Mouse (Mus musculus): ENCODE measurements around the gene Mterf1a. TPM values are rescaled to one million over a fixed set of nuclear protein-coding genes. Genes with fewer than 3 reads are reported as not detected.
"Not testable (repeated sequence)": the region's sequence is repeated elsewhere in the genome, so short reads cannot be mapped to it uniquely, and the experiment has no call there.

Mterf1a gene
- polyA plus RNA-seq (2015; fragmentation: Nextera tagmentation; extraction: Ambion mirVana): 5.9 and 6.3 TPM in 2 replicates

- not testable (repeated sequence) for H3K9me3 ChIP-seq; H3K27me3 ChIP-seq (replicated peaks); H3K27ac ChIP-seq; H3K36me3 ChIP-seq (replicated peaks); H3K4me1 ChIP-seq
- peak within 1 kb of the TSS; percentile 62 for H3K4me2 ChIP-seq
- peak; percentile 99 for ATAC-seq (replicated peaks)
- H3K9ac ChIP-seq: peak within 1 kb of the TSS; percentile 39; the same call in 1 of the 2 replicates
- peak within 1 kb of the TSS; percentile 42 for H3K4me3 ChIP-seq
- 0% methylated on average over 9 of the region's 47 CpGs for WGBS
Measured at GRCm38 (mm10) chr5:3893459-3894293, at the start of gene Mterf1a. Gene Mterf1a, minus strand, starts transcription at chr5:3893933.

GRCm38 (mm10) chr5:3943169-3943568 is 49.4 kb upstream of the Mterf1a start:
- not testable (repeated sequence) for H3K27ac ChIP-seq; H3K4me1 ChIP-seq; H3K4me3 ChIP-seq; ATAC-seq (replicated peaks); H3K9ac ChIP-seq; H3K9me3 ChIP-seq; H3K27me3 ChIP-seq (replicated peaks); H3K36me3 ChIP-seq (replicated peaks); H3K4me2 ChIP-seq
- WGBS: 58% methylated on average over 4 of the region's 4 CpGs

- Histone ChIP-seq H3K27ac (no peak overlapping the region), H3K27me3 (replicated peaks) (no peaks in the 10 kb centered on the region), H3K4me1 (0 out of 2 replicates have a peak, but pooled peaks cover 7% of the 10 kb centered on the region), H3K4me2 (no peak overlapping the region), H3K9ac (no peak overlapping the region), H3K36me3 (replicated peaks) (0 out of 2 replicates have a peak, but pooled peaks cover 4% of the 10 kb centered on the region), H3K4me3 (no peak overlapping the region), H3K9me3 (no peaks in the 10 kb centered on the region)
- WGBS: 100% methylated on average over 2 of the region's 2 CpGs
- ATAC-seq (replicated peaks): no peak
Measured at GRCm38 (mm10) chr5:3941240-3941639, 47.5 kb upstream of the Mterf1a start.

- Histone ChIP-seq H3K4me2 (no peak overlapping the region), H3K27ac (no peak overlapping the region), H3K9me3 (no peaks in the 10 kb centered on the region), H3K36me3 (replicated peaks) (0 out of 2 replicates have a peak, but pooled peaks cover 4% of the 10 kb centered on the region), H3K27me3 (replicated peaks) (no peaks in the 10 kb centered on the region), H3K4me1 (0 out of 2 replicates have a peak, but pooled peaks cover 9% of the 10 kb centered on the region), H3K9ac (no peak overlapping the region), H3K4me3 (no peak overlapping the region)
- WGBS: 98% methylated on average over 5 of the region's 5 CpGs
- no peak for ATAC-seq (replicated peaks)
Measured at GRCm38 (mm10) chr5:3939335-3939734, 45.6 kb upstream of the Mterf1a start.

DNA sequence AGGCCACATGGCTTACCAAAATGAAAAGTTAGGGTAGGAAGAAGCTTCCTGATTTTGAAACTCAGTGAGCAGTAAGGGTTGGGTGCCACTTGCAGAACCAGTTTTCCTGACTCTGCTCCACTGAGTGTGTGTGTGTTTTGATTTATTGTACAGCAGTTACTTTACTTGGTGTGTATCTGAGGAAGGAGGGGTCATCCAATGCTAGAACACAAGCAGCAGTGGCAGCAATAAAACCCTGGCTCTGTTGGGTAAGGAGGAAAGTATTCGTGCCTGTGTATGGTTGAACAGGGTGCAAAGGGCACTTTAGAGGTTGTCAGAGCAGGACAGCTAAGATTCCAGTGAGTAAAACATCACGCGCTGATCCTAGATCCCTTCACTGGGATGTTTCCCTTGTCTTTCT is 45.2 kb upstream of the Mterf1a start:
- Histone ChIP-seq H3K9me3 (no peaks in the 10 kb centered on the region), H3K27me3 (replicated peaks) (no peaks in the 10 kb centered on the region), H3K9ac (no peak overlapping the region), H3K4me2 (no peak overlapping the region), H3K27ac (no peak overlapping the region), H3K4me3 (no peak overlapping the region), H3K4me1 (0 out of 2 replicates have a peak, but pooled peaks cover 9% of the 10 kb centered on the region), H3K36me3 (replicated peaks) (0 out of 2 replicates have a peak, but pooled peaks cover 4% of the 10 kb centered on the region)
- ATAC-seq (replicated peaks): no peak
- over 99% methylated on average over 3 of the region's 3 CpGs for WGBS

- no peak overlapping the region for H3K9ac ChIP-seq
- no peak overlapping the region for H3K27ac ChIP-seq
- peaks cover 26% of the 10 kb centered on the region for H3K4me1 ChIP-seq
- 0 out of 2 replicates have a peak, but pooled peaks cover 4% of the 10 kb centered on the region for H3K36me3 ChIP-seq (replicated peaks)
- H3K9me3 ChIP-seq: no peaks in the 10 kb centered on the region
- H3K4me2 ChIP-seq: no peak overlapping the region
- WGBS: 90% methylated on average over 8 of the region's 8 CpGs
- H3K4me3 ChIP-seq: no peak overlapping the region
- H3K27me3 ChIP-seq (replicated peaks): no peaks in the 10 kb centered on the region
- no peak for ATAC-seq (replicated peaks)
Measured at GRCm38 (mm10) chr5:3935778-3936554, 42.2 kb upstream of the Mterf1a start.

GRCm38 (mm10) chr5:3935266-3935665 is 41.5 kb upstream of the Mterf1a start:
- no peak for ATAC-seq (replicated peaks)
- H3K4me2 ChIP-seq: no peak overlapping the region
- 94% methylated on average over 5 of the region's 5 CpGs for WGBS

DNA sequence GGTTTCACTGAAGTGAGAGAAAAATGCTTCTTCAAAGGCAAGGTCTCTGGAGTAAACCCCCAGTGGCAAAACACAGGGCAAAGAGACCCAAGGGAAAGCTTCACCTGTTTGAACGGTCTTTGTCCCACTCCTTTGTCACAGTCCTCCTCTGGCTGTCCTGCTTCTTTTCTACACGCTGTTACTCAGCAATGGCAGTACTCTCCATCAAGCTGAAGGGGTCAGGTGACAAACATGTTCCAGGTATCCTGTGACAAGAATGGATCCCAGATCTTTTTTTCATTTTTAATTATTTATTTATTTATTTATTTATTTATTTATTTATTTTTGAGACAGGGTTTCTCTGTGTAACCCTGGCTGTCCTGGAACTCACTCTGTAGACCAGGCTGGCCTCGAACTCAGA is 39.8 kb upstream of the Mterf1a start:
- no peaks in the 10 kb centered on the region for H3K9me3 ChIP-seq
- no peak for ATAC-seq (replicated peaks)
- H3K27ac ChIP-seq: no peak overlapping the region
- H3K27me3 ChIP-seq (replicated peaks): no peaks in the 10 kb centered on the region
- no peak overlapping the region for H3K9ac ChIP-seq
- H3K4me3 ChIP-seq: no peak overlapping the region
- no peaks in the 10 kb centered on the region for H3K36me3 ChIP-seq (replicated peaks)
- H3K4me2 ChIP-seq: no peak overlapping the region
- WGBS: 88% methylated on average over 3 of the region's 3 CpGs
- H3K4me1 ChIP-seq: peaks cover 39% of the 10 kb centered on the region

More at GRCm38 (mm10) chr5:3935266-3935665, 41.5 kb upstream of the Mterf1a start:
- no peak overlapping the region for H3K4me3 ChIP-seq
- H3K27me3 ChIP-seq (replicated peaks): no peaks in the 10 kb centered on the region
- peaks cover 33% of the 10 kb centered on the region for H3K4me1 ChIP-seq
- no peak overlapping the region for H3K27ac ChIP-seq
- no peaks in the 10 kb centered on the region for H3K9me3 ChIP-seq
- no peak overlapping the region for H3K9ac ChIP-seq
- 0 out of 2 replicates have a peak, but pooled peaks cover 4% of the 10 kb centered on the region for H3K36me3 ChIP-seq (replicated peaks)

- 89% methylated on average over 3 of the region's 3 CpGs for WGBS
- H3K4me2 ChIP-seq: peak overlapping the region; percentile 15; the same call in 1 of the 2 replicates
- no peak for ATAC-seq (replicated peaks)
- no peak overlapping the region for H3K9ac ChIP-seq
- H3K27me3 ChIP-seq (replicated peaks): no peaks in the 10 kb centered on the region
- H3K27ac ChIP-seq: no peak overlapping the region
- H3K9me3 ChIP-seq: no peaks in the 10 kb centered on the region
- H3K4me1 ChIP-seq: peaks cover 43% of the 10 kb centered on the region
- no peak overlapping the region for H3K4me3 ChIP-seq
- no peaks in the 10 kb centered on the region for H3K36me3 ChIP-seq (replicated peaks)
Measured at GRCm38 (mm10) chr5:3931636-3932035, 37.9 kb upstream of the Mterf1a start.

DNA sequence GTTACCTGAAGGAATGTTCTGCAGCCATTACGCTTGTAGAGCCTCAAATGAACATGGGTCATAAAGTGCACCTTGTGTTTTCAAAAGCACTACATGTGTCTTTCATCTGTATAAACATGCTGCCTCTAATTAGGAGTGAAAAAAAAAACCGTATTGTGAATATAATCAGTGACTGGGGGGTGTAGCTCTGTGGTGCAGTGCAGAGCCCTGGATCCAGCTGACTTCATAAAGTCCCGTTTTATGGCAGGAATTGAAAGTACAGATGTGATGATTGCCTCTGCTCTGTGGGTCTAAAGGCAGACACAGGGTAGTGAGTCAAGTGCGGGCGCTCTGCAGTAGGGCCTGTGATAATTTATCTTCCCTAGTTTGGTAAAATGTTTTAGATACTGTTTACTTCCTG is 37.0 kb upstream of the Mterf1a start:
- H3K4me2 ChIP-seq: peak overlapping the region; percentile 78
- ATAC-seq (replicated peaks): no peak
- peaks cover 47% of the 10 kb centered on the region for H3K4me1 ChIP-seq
- H3K27me3 ChIP-seq (replicated peaks): no peaks in the 10 kb centered on the region
- H3K9ac ChIP-seq: peak overlapping the region; percentile 100; the same call in 1 of the 2 replicates
- H3K4me3 ChIP-seq: peak overlapping the region; percentile 97
- H3K9me3 ChIP-seq: no peaks in the 10 kb centered on the region
- 58% methylated on average over 5 of the region's 5 CpGs for WGBS
- H3K27ac ChIP-seq: no peak overlapping the region; the same call in 1 of the 2 replicates
- no peaks in the 10 kb centered on the region for H3K36me3 ChIP-seq (replicated peaks)

- peak; percentile 73 for ATAC-seq (replicated peaks)
- no peaks in the 10 kb centered on the region for H3K9me3 ChIP-seq
- H3K36me3 ChIP-seq (replicated peaks): no peaks in the 10 kb centered on the region
- peak overlapping the region; percentile 97 for H3K4me3 ChIP-seq
- H3K9ac ChIP-seq: peak overlapping the region; percentile 100
- WGBS: 0% methylated on average over 12 of the region's 12 CpGs
- H3K27ac ChIP-seq: peak overlapping the region; percentile 99
- H3K4me2 ChIP-seq: peak overlapping the region; percentile 78
- peaks cover 45% of the 10 kb centered on the region for H3K4me1 ChIP-seq
- no peaks in the 10 kb centered on the region for H3K27me3 ChIP-seq (replicated peaks)
Measured at GRCm38 (mm10) chr5:3928690-3929046, 34.9 kb upstream of the Mterf1a start.
